Mouse (Mus musculus) fat pad, adult 2 months (tissue): ENCODE measurements around the gene Gnai3.

Source experiments
- DNase-seq: peaks from one replicate; pipeline ENCODE4 v3.0.0-alpha.2; 2011; ENCODE audit warnings: low read depth, low spot score; ENCODE audit errors: extremely low read depth

Gene Gnai3

GRCm38 (mm10) chr3:108085281-108085720 lies 60.6 kb downstream of the Gnai3 start:
- DNase-seq, result no peak

- DNase-seq, result no peak
These were observed 61.1 kb downstream of the Gnai3 start for GRCm38 (mm10) chr3:108084767-108085270.

GRCm38 (mm10) chr3:108083904-108084407 lies 62.0 kb downstream of the Gnai3 start:
- DNase-seq, result no peak

- no peak for DNase-seq
These were observed 62.8 kb downstream of the Gnai3 start for GRCm38 (mm10) chr3:108083161-108083560.

GRCm38 (mm10) chr3:108082251-108082875 lies 63.6 kb downstream of the Gnai3 start:
- no peak for DNase-seq

GRCm38 (mm10) chr3:108081681-108082080 lies 64.3 kb downstream of the Gnai3 start:
- no peak for DNase-seq

- no peak for DNase-seq
These were observed 69.1 kb downstream of the Gnai3 start for GRCm38 (mm10) chr3:108076836-108077235.

GRCm38 (mm10) chr3:108072983-108073569 lies 72.9 kb downstream of the Gnai3 start:
- DNase-seq, result no peak

GRCm38 (mm10) chr3:108070295-108071293 lies 75.4 kb downstream of the Gnai3 start:
- no peak for DNase-seq

GRCm38 (mm10) chr3:108069231-108069870 lies 76.6 kb downstream of the Gnai3 start:
- no peak for DNase-seq

GRCm38 (mm10) chr3:108068826-108069225 lies 77.1 kb downstream of the Gnai3 start:
- no peak for DNase-seq

GRCm38 (mm10) chr3:108067370-108067934 lies 78.5 kb downstream of the Gnai3 start:
- DNase-seq, result no peak

GRCm38 (mm10) chr3:108065551-108065950 lies 80.4 kb downstream of the Gnai3 start:
- DNase-seq, result no peak

- no peak for DNase-seq
These were observed 81.3 kb downstream of the Gnai3 start for GRCm38 (mm10) chr3:108064672-108065071.

- no peak for DNase-seq
These were observed 83.3 kb downstream of the Gnai3 start for GRCm38 (mm10) chr3:108062648-108063047.

- DNase-seq, result no peak
These were observed 84.5 kb downstream of the Gnai3 start for GRCm38 (mm10) chr3:108061420-108061819.
